Mouse (Mus musculus) lung, adult 2 months (tissue): ENCODE results near the gene Uggt2. TPM values are rescaled to one million over a fixed set of nuclear protein-coding genes. Genes with fewer than 3 reads are reported as not detected.

Source experiments
- DNase-seq: peaks from one replicate; pipeline ENCODE4 v3.0.0; 2022
- H3K4me1 ChIP-seq: fragments of 200-500 bp; 2 replicates; pipeline ENCODE4 v1.6.1; 2011; ENCODE audit warnings: low read length; ENCODE audit not compliant: control insufficient read depth, insufficient read depth
- H3K4me3 ChIP-seq: fragments of 200-500 bp; replicated peaks from 2 replicates; pipeline ENCODE3; 2011; ENCODE audit warnings: low read depth, mild to moderate bottlenecking, control low read depth, low read length; ENCODE audit errors: extremely low read depth
- CTCF ChIP-seq: fragments of 200-500 bp; IDR thresholded peaks from 2 replicates; pipeline ENCODE4 v1.5.1; 2011; ENCODE audit warnings: mild to moderate bottlenecking, low read length, control low read depth; ENCODE audit not compliant: insufficient read depth
- POLR2A ChIP-seq: fragments of 200-500 bp; IDR thresholded peaks from 2 replicates; pipeline ENCODE4 v1.6.1; 2011; ENCODE audit warnings: low read depth, mild to moderate bottlenecking, control low read depth, low read length, borderline replicate concordance; ENCODE audit errors: extremely low read depth
- WGBS: fragments of 180-500 bp; shearing (Covaris S2); methylation state at CpG from one replicate; pipeline ENCODE4 v1.1.7; 2018; 5-methylcytosine and 5-hydroxymethylcytosine counted together
- polyA plus RNA-seq: library from polyadenylated mRNA; depleted of rRNA; stranded (reverse); fragments of >200 nt; gene quantifications from 2 replicates; pipeline ENCODE4 v1.2.3, GENCODE M21; 2012; rRNA removed

Uggt2 gene
- polyA plus RNA-seq, 1 experiment, result 3.3 TPM

- DNase-seq, result peak; percentile 97
- Histone ChIP-seq H3K4me3 (peak within 1 kb of the TSS; percentile 82), H3K4me1 (peaks cover 11% of the 10 kb centered on the region)
- under 1% methylated on average over 119 of the region's 124 CpGs for WGBS
- TF ChIP-seq CTCF, result no peak
- TF ChIP-seq POLR2A, result peak; percentile 57; the same call in 1 of the 2 replicates
Measured at GRCm38 (mm10) chr14:118937533-118938492, 161.4 kb downstream of the Uggt2 start, which contains the start of gene Dnajc3. TSS of gene Dnajc3 (plus strand) at chr14:118937976.

GRCm38 (mm10) chr14:118936952-118937351 lies 162.3 kb downstream of the Uggt2 start:
- peaks cover 11% of the 10 kb centered on the region for H3K4me1 ChIP-seq
- WGBS, result 40% methylated on average over 4 of the region's 4 CpGs
- DNase-seq, result no peak
- TF ChIP-seq CTCF (no peak), POLR2A (no peak)
- H3K4me3 ChIP-seq, result peak overlapping the region; percentile 49

GRCm38 (mm10) chr14:118936236-118936635 lies 163.0 kb downstream of the Uggt2 start:
- TF ChIP-seq CTCF, result no peak
- no peak for TF ChIP-seq POLR2A
- DNase-seq, result no peak
- H3K4me3 ChIP-seq, result no peak overlapping the region
- peaks cover 11% of the 10 kb centered on the region for H3K4me1 ChIP-seq
- 78% methylated on average over 3 of the region's 3 CpGs for WGBS

Other genes starting within 250 kb of the Uggt2 start
- 7.5 and 8.3 TPM in 2 replicates for gene Dzip1, start 174.0 kb downstream of the Uggt2 start, polyA plus RNA-seq
- gene Dnajc3, start 161.5 kb downstream of the Uggt2 start, polyA plus RNA-seq, result 20.9 and 22.7 TPM in 2 replicates
- 0.97 and 1.2 TPM in 2 replicates for gene Hs6st3, start 38.9 kb upstream of the Uggt2 start, polyA plus RNA-seq